Mouse (Mus musculus) heart, adult 2 months (tissue): ENCODE results near the gene Scrn3.

Experiments used
- CTCF ChIP-seq: fragments of 200-600 bp; IDR thresholded peaks from 2 replicates; pipeline ENCODE4 v1.8.1; 2022; ENCODE audit warnings: antibody characterized with exemption, mild to moderate bottlenecking, moderate library complexity
- EP300 ChIP-seq: fragments of 200-500 bp; IDR thresholded peaks from 2 replicates; pipeline ENCODE4 v1.6.1; 2011; ENCODE audit warnings: low read depth, low read length, control low read depth; ENCODE audit not compliant: insufficient read depth
- POLR2A ChIP-seq: fragments of 200-500 bp; IDR thresholded peaks from 2 replicates; pipeline ENCODE4 v1.6.1; 2011; ENCODE audit warnings: mild to moderate bottlenecking, low read depth, low read length, control low read depth; ENCODE audit not compliant: insufficient read depth

DNA sequence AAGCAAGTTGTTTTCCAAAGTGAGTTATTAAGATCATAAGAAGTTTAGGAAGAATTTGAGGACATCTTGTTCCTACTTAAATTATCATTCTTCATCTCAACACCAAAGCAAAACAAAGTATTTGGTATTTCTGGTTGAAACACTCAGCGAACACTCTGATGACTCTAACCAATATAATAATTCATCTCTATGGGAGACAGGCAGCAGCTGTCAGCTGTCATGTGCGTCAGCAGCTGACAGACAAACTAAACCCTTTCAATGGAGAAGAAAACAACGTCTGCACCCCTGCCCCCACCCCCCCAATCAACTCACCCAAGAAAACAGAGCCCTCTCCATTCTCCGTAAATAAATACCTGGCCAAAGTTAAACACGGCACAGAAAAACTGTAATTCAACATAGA, 39.1 kb downstream of the Scrn3 start:
- TF ChIP-seq CTCF (no peak), POLR2A (no peak), EP300 (no peak)
